Mouse (Mus musculus): ENCODE measurements around the gene Cideb.
A peak's percentile ranks its signal among the peaks of the same experiment; 100 is the strongest.

Gene Cideb

DNA sequence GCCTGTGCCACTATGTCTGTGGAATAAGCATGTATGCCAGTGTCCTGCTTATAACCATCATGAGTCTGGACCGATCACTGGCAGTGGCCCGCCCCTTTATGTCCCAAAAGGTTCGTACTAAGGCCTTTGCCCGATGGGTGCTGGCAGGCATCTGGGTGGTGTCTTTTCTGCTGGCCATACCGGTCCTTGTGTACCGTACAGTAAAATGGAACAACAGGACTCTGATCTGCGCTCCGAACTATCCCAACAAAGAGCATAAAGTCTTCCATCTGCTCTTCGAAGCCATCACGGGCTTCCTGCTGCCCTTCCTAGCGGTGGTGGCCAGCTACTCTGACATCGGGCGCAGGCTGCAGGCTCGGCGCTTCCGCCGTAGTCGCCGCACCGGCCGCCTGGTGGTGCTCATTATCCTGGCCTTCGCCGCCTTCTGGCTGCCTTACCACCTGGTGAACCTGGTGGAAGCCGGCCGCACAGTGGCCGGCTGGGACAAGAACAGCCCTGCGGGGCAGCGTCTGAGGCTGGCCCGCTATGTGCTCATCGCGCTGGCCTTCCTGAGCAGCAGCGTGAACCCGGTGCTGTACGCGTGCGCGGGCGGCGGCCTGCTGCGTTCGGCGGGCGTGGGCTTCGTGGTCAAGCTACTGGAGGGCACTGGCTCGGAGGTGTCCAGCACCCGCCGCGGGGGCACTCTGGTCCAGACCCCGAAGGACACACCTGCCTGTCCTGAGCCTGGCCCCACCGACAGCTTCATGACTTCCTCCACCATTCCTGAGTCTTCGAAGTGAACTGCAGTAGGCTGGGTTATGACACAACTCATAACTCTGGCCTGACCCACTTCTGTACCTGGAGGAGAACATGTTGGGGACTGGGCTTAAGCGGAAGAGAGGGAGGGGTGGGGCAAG, 9.5 kb upstream of the Cideb start:
- peak; percentile 57 to 84 for DNase-seq (ENCODE audit: inconsistent age in 2 of 2, low spot score in 1 of 2)

DNA sequence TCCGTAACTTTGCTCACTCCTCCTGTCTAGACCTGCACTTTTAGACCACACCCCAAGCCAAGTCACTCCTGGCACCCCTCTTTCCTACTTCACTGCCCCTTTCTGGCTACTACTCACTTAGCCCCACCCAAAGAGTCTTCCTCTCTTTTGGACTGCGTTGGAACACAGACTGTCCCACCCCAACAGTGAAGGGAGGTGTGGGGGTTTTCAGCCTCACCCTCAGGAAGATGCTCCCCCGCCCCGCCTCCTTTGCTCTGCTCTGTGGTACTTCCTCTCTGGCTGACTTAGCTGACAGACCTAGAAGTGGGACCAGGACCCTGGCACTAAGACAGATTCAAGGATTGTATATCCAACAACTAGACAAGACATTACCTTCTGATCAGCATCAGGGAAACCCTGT, 7.4 kb upstream of the Cideb start, which contains the start of gene Ltb4r1:
Gene Ltb4r1, plus strand, starts transcription at position 267 of the 400 bp plus-strand sequence.
- DNase-seq (ENCODE audit: inconsistent age in 2 of 2, low spot score in 1 of 2): no peak

DNA sequence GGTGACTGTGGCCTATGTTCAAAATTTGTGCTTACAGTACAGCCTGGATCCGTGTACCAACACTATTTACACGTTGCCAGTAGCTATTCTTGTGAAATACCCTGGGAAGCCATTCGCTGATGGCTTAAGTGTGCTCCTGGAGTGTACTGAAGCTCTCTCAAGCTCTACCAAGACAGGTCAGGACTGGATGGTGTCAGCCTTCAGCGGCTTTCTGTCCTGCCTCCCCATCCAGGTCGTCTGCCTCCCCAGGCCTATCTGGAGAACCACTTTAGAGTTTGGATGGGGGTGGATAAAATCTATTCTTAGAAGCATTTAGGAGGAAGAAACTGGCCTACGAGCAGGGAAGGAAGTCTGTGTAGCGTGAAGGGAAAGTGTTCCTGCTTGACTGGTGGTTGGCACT, 4.9 kb upstream of the Cideb start:
- DNase-seq (ENCODE audit: inconsistent age in 2 of 2, low spot score in 1 of 2): no peak

DNA sequence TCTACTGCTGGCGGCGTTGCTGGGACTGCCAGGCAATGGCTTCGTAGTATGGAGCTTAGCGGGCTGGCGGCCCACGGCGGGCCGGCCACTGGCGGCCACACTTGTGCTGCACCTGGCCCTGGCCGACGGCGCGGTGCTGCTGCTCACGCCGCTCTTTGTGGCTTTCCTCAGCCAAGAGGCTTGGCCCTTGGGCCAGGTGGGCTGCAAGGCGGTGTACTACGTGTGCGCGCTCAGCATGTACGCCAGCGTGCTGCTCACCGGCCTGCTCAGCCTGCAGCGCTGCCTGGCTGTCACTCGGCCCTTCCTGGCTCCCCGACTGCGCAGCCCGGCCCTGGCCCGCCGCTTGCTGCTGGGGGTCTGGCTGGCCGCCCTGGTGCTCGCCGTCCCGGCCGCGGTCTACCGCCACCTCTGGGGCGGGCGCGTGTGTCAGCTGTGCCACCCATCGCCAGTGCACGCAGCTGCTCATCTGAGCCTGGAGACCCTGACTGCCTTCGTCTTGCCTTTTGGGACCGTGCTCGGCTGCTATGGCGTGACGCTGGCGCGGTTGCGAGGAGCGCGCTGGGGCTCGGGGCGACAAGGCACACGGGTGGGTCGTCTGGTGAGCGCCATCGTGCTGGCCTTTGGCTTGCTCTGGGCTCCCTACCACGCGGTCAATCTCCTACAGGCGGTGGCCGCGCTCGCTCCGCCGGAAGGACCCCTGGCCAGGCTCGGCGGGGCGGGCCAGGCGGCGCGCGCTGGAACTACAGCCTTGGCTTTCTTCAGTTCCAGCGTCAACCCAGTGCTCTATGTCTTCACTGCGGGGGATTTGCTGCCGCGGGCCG, 4.0 kb upstream of the Cideb start:
- peak; percentile 39 to 80 for DNase-seq (ENCODE audit: inconsistent age in 2 of 2, low spot score in 1 of 2)

DNA sequence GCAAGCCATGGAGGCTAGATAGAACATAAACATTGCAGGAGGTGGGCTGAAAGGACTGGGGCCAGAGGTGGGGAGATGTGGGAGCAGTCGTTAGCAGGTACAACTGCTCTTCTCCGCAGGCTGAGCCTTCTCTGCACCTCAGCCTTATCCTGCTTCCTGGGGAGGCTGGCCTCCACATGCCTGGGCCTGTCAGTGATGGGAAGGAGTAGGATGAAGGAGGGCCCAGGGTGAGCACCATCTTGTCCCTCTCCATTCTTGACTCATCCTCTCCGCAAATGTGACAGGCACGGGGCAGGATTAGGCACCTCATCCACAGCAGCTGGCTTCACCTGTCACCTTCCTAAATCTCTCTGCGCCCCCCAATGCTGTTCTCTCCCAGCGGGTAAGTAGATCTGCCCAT, 2.9 kb upstream of the Cideb start, which contains the start of gene Ltb4r2:
Gene Ltb4r2, plus strand, starts transcription at position 266 of the 400 bp plus-strand sequence.
- DNase-seq (ENCODE audit: inconsistent age in 2 of 2, low spot score in 1 of 2): no peak

DNA sequence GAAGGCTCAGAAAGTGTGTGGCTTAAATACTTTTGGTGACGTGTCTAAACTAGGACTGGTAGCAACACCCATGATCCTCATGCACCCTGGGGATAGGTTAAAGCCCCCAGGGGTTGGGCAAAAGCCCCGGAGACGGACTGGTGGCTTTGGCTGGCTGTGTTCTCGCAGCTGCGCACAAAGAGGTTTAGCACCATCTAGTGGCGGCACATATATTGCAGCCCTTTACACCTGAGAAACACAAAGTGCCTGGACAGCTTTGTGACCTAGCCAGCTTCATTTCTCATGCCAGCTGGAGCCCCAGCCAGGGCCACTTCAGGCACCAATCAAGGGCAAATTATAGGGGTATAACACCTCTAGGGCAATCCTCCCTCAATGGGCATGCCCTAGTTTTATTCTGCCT, 1.9 kb upstream of the Cideb start:
- DNase-seq (ENCODE audit: inconsistent age in 2 of 2, low spot score in 1 of 2): peak; percentile 81 to 95

DNA sequence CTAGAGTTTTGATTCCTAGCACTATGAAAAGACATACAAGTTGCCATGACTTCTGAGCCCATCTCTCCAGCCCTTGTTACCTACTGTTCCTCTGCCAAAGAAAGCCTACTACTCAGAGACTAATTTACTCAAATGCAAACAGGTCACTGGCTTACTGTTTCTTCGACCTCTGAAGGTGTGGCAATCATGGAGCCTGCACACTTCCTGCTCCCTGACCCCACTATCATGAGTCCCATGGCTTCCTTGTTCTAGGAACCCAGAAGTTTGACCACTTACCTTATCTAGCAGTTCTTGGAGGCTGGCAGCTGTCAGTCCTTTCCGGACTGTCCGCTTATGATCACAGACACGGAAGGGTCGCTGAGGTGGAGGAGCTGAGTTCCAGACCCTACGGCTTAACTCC, 692 bp downstream of the Cideb start:
- no peak for DNase-seq (ENCODE audit: inconsistent age in 2 of 2, low spot score in 1 of 2)

DNA sequence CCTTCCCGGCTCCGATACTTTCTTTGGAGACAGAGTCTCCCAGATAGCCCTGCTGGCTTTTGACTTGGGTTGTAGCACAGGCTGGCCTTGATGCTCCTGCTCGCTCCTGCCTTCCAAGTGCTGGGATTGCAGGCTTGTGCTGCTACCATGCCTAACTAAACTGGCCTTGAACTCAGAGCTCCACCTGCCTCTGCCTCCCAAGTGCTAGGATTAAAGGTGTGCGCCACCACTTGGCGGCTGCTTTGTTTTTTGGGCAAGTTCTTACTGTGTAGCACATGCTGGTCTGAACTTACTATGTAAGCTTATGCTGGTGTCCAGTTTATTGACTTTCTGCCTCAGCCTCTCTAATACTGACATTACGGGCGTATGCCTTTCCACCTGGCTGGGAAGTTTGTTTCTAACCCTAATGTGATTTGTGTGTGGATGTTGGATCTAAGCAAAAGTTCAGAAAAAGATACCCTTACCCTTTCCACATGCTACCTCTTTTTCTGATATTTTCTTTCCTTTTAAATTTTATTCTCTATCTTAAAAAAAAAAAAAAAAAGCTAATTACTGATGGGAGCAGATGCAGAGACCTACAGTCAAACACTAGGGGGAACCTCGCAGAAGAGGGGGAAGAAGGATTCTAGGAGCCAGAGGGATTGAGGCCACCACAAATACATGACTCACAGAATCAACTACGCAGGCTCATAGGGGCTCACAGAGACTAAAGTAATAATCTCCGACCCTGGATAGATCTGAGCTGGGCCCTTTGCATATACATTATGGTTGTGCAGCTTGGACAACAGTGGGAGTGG, 11.0 kb downstream of the Cideb start:
- no peak for DNase-seq (ENCODE audit: inconsistent age in 2 of 2, low spot score in 1 of 2)

DNA sequence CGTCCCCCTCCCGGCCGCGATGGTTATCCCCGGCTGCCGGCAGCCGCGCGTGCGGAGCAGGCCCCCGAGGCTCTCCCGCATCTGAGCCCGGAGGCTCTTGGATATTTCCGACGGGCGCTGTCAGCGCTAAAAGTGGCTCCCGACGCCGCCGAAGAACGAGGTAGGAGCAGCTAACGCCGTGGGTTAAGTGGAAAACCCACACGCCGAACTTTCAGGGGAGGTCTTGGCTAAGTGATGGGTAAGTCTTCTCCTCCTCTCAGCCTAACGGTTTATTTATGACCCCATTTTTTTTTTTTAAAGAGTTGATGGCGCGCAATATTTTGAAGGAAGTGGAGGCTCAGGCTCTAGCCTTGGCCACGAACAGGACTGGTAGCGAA, 12.4 kb downstream of the Cideb start:
- no peak for DNase-seq (ENCODE audit: inconsistent age in 2 of 2, low spot score in 1 of 2)

DNA sequence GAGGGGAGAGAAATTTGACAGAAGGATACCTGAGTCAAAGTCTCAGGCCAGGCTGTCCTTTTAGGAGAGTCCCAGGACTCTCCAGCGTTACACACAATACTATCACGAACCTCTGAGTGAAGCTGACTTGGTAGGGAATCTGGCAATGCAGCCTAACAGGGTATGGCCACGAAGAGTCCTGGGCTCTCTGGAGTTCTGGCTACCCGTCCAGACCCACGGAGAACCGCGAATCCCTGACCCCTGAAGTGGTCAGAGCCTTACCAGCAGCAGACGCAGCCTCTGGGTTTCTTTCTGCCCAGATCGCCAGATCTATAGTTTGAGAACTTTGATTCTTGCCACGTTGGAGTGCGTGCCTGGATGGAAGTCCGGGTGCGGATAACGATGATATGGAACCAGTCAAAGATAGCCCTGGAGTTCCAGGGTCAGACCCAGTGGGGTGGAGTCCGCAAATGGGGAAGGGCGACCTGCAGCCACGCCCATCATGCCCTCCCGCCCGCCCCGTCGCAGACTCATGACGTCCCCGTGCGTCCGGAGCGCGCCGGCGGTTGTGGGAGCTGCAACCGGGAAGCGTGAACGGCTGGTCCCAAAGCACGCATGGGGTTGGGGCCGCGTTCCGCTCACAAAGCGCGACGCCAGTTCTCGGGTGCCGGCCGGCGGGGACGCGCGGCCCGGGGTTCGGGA, 12.9 kb downstream of the Cideb start, which contains the start of the genes Dhrs1 and Nop9:
Gene Dhrs1, minus strand, starts transcription at position 511 of the 681 bp plus-strand sequence.
Gene Nop9, plus strand, starts transcription at position 514 of the 681 bp plus-strand sequence.
- DNase-seq (ENCODE audit: inconsistent age in 2 of 2, low spot score in 1 of 2): peak; percentile 90 to 97

DNA sequence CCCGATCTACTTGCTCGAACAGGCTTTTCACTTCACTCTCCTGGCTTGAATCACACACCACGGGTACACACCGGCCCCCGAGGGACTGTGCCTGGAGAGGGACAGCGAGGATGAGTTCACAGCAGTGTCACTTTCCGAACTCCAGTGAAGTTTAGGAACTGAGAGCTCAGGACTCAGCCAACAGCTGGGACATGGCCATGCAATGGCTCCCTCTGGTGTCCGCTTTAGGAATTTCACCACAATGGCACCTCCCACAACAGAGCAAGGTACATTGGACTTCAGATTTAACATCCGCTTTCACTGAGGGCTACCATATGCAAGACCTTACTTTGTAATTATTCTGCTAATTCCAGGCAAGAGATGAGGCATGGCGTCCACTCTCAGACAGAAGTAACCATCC, 14.5 kb downstream of the Cideb start:
- DNase-seq (ENCODE audit: inconsistent age in 2 of 2, low spot score in 1 of 2): peak; percentile 86 to 96

DNA sequence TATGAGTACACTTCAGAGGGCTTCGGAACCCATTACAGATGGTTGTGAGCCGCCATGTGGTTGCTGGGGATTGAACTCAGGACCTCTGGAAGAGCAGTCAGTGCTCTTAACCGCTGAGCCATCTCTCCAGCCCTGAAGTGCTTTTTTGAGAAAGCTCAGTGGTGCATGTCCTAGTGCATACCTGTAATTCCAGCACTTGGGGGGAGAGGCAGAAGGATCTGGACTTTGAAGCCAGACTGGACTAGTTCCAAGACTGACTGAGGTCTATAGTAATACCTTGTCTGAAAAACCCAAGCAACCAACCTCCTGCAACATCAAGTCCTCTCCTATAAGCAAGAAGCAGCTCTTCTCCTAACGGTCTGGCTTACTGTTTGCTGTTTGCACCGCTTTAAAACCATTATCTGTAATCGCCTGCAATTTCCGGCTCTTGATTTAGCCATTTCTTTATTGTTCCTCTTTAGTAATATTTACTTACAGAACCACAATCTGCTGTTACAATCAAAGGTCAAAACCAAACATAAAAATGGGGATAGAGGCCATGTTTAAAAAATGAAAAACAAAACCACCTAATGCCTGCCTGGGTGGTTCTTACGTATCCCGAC, 21.1 kb downstream of the Cideb start:
- no peak for DNase-seq (ENCODE audit: inconsistent age in 2 of 2, low spot score in 1 of 2)

DNA sequence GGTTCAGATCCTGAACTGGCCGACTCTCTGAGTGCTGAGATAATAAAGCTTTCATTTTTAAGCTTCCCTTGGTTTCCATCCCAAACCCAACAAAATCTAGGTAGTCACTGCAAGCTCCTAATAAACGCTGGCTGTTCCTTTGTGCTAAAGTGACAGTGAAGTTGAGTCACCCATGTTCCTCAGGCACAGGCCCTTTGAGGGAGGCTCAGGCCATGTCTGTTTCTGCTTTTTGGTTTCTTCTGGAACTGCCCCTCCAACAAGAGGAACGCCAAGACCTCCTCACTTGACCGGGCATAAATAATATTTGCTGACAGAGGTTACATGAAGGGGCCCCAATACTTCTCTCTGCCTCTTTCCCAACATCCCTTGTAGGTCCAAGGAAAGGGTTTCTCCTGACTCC, 22.5 kb downstream of the Cideb start:
- no peak for DNase-seq (ENCODE audit: inconsistent age in 2 of 2, low spot score in 1 of 2)

DNA sequence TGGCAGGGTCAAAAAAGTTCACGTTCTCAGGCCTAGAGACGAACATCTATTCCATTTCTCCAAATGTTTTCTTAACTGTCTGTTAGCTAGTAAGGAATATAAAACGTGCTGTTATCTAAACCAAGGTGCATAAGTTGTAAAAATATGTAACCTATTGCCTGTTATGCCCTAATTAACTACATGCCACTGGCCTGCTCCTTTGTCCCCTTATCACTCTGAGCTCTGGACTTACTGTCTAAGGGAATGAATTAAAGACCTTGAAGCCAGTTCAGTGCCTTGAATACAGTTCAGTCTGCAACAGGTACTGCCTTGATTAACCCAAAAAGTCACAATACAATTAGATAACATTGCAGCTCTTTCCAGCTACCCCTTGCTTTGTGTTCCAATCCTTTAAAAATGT, 22.9 kb downstream of the Cideb start:
- no peak for DNase-seq (ENCODE audit: inconsistent age in 2 of 2, low spot score in 1 of 2)

DNA sequence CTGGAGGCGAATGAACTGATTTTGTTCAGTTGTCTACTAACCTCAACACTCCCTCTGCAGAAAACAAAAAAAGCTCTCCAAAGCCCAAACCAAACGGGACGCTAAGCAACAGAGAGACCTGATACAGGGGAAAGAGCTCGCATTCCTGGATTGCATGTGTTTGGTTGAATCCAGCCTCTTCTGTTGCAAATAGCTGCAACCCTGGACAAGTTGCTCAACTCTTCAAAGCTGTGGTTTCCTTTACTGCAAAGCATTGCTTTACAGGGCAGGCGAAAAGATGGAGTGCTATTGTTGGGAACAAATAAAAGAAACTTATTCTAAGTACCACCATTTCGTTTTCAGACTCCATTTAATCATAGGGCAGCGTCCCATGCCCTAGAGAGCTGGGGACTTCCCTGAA, 23.4 kb downstream of the Cideb start:
- DNase-seq (ENCODE audit: inconsistent age in 2 of 2, low spot score in 1 of 2): no peak

DNA sequence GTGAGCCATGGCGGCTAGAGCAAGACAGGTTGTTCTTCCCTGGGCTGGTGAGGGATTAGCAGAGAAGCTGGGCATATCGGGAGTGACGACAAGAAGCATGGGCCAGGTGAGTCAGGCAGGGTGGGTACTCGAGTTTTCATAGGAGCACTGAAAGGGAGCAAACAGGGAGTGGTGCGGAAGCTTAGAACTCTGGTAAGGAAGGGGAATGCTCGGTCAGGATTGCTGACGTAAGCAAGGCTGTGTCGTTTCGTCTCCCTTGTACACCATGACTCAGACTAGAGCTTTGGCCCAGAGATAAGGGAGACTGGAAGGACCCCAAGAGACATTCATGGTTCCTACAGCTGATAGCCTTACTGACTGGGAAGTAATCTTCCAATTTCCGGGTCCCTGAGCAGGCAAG, 24.4 kb downstream of the Cideb start:
- no peak for DNase-seq (ENCODE audit: inconsistent age in 2 of 2, low spot score in 1 of 2)

DNA sequence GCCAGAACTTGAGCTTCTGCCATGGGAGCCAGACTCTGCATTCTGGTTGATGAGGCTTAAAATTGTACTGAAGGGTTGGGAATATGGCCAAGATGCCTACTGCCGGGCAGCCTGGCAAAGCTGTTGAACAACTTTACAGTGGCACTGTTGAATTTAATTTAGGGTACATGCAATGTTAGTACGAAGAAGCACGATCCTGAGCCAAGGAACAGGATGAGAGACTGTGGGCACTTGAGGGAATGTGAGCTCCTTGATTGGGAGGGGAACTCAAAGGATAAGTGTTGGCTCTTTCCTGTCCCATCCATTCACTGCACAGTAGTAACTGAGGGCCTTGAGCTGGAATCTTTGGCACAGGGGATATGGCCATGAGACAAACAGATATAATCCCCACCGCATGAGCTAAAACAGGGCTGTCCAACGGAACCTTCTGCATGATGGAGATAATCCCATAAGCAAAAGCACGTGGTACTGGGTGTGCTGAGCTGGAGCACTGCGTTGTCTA, 27.7 kb downstream of the Cideb start:
- DNase-seq (ENCODE audit: inconsistent age in 2 of 2, low spot score in 1 of 2): no peak

DNA sequence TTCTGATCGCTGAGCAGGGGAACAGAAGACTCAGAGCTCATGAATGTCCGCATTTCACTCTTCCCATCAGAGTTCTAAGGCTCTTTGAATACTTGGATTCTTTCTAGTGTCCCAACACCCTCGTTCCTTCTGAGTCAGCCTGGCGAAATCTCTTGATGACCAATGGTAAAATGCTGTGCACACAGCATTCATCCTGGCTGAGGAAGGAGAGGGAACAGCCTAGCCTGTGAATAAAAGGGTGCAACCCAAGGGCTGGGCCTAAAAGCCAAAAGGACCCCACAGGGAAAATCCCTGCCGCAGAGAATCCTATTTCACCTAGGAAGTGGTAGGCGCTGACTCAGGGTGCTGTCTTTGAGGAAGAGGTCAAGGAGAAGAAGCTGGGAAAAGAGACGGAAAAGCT, 28.1 kb downstream of the Cideb start:
- no peak for DNase-seq (ENCODE audit: inconsistent age in 2 of 2, low spot score in 1 of 2)

DNA sequence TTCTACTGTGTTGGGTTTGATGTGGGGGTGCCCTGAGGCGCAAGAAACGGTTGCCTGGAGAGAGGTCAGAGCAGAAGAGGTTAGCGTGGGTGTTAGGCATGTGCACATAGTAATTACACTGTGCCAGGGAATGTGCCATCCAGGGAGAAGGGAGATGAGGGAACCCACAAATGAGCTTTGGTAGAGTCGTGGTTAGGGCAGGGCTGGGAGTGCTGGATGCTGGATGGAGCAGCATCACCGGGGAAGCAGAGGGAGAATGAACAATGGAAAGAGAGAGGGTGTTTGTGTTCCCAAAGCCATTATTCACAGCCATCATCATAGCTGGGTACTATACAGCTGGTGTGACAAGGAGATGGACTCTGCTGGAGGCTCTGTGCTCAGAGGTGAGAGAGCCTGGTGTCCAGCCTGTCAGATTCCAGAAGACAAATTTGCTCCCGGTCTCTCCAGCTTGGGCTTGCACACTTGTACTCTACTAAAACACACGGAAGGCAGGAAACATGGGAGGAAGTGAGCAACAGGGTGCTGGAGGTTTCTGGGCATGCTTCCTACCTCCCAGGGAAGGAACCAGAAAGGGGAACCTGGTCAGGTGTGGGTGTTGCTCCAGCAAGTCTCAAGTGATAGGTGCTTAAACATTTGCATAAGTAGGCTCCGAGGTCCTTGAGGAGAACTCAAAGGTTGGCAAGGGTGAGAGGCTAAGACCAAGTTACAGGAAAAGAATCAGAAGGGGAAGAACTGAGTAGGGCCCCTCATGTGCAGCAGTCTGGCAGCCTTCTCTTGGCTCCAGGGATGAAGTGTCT, 30.2 kb downstream of the Cideb start:
- no peak for DNase-seq (ENCODE audit: inconsistent age in 2 of 2, low spot score in 1 of 2)

Measured in adrenal gland, adult (tissue).